Mouse (Mus musculus): ENCODE data around the gene Slc2a4.

GRCm38 (mm10) chr11:69913554-69914371 is 34.2 kb downstream of the Slc2a4 start, which contains the start of gene Gps2:
- TF ChIP-seq CTCF (IDR thresholded peaks at IDR 0.05; ENCODE audit: low read depth) (no peak; the same call in 1 of the 2 replicates), EP300 (IDR thresholded peaks at IDR 0.05; ENCODE audit: low read depth) (peak; percentile 49; the same call in 1 of the 2 replicates)

Data from liver, embryonic 14.5 days (tissue).